23 mouse cellular contexts compared by ENCODE assay signal in genomic region chr13:49300771-49301170, GRCm38 (mm10). TPM values are rescaled to one million over a fixed set of nuclear protein-coding genes. Genes with fewer than 3 reads are reported as not detected.
DNase-seq lines count a peak whose midpoint lies in the region; TF ChIP-seq lines count a peak whose summit lies in the region.
"Had no signal": no experiment of that assay in that cellular context is flagged by ENCODE, and none has a peak within 500 bp of the region (broad histone marks: within the 10 kb centered on the region; RNA-seq: fewer than 3 reads in every experiment).

No protein-coding gene starts in this region.

- peak; percentile 89 for DNase-seq in 3T3-L1 (ENCODE audit: low read depth, low spot score)
- peak; percentile 76 for DNase-seq in Muller cell, postnatal 12 days (ENCODE audit: inconsistent ontology term)
- no peak for DNase-seq in cerebellum, adult 2 months
- no peak for DNase-seq in spleen, postnatal 10 days (ENCODE audit: low spot score in 2 of 2)
- no peak for DNase-seq in ovary, adult 18-20 months (ENCODE audit: low spot score)
- DNase-seq in right cerebral cortex, postnatal 36 days (ENCODE audit: low spot score in 2 of 2) = no peak
- DNase-seq: adrenal gland, postnatal 10 days; B cell, adult 2 months; cerebellum, adult 11-12 months; cerebellum, adult 9-11 months; cerebellum, postnatal 36 days; forebrain, postnatal 0 days; gastrocnemius, adult 2 months; gastrocnemius, postnatal 25 days; heart, adult 11 months; heart, postnatal 10 days; heart, postnatal 4 days had no signal

- H3K27ac ChIP-seq in embryonic fibroblast, embryonic 13.5 days (ENCODE audit: insufficient read depth, low read length) = peak overlapping the region; percentile 92
- H3K27ac ChIP-seq in cerebellum, adult 2 months (ENCODE audit: insufficient read depth, low read length) = no peak overlapping the region
- H3K27ac ChIP-seq: embryonic facial prominence, embryonic 13.5 days; forebrain, embryonic 13.5 days; gastrocnemius, adult 2 months; heart, embryonic 10.5 days; hindbrain, embryonic 12.5 days had no signal

- TF ChIP-seq CTCF in embryonic fibroblast, embryonic 13.5 days (IDR thresholded peaks at IDR 0.05; ENCODE audit: borderline replicate concordance, insufficient read depth, low read length) = no peak
- TF ChIP-seq CTCF in cerebellum, adult 2 months (IDR thresholded peaks at IDR 0.05; ENCODE audit: borderline replicate concordance, insufficient read depth, low read depth, low read length) = no peak

- 79% methylated on average over 1 of the region's 1 CpGs for WGBS in cerebellum, adult 2 months

- no peak overlapping the region for H3K4me3 ChIP-seq in embryonic fibroblast, embryonic 13.5 days (ENCODE audit: insufficient read depth, low read length)
- H3K4me3 ChIP-seq in cerebellum, adult 2 months (replicated peaks; ENCODE audit: insufficient read depth, low read depth, low read length) = no peak overlapping the region
- H3K4me3 ChIP-seq: embryonic facial prominence, embryonic 13.5 days; forebrain, embryonic 13.5 days; gastrocnemius, adult 2 months; heart, embryonic 10.5 days; hindbrain, embryonic 12.5 days had no signal

- H3K4me1 ChIP-seq in embryonic fibroblast, embryonic 13.5 days (ENCODE audit: control insufficient read depth, insufficient read depth, low read length) = peaks cover 17% of the 10 kb centered on the region
- no peaks in the 10 kb centered on the region; the same call in 1 of the 2 replicates for H3K4me1 ChIP-seq in cerebellum, adult 2 months (ENCODE audit: control insufficient read depth, insufficient read depth, low read length)
- H3K4me1 ChIP-seq: embryonic facial prominence, embryonic 13.5 days; forebrain, embryonic 13.5 days; heart, embryonic 10.5 days; hindbrain, embryonic 12.5 days had no signal

- no peaks in the 10 kb centered on the region for H3K27me3 ChIP-seq in cerebellum, adult 2 months (ENCODE audit: control insufficient read depth, insufficient read depth, low read length)
- H3K27me3 ChIP-seq: CH12.LX; embryonic facial prominence, embryonic 13.5 days; forebrain, embryonic 13.5 days; hindbrain, embryonic 12.5 days had no signal

- no peak for TF ChIP-seq POLR2A in embryonic fibroblast, embryonic 13.5 days (IDR thresholded peaks at IDR 0.05; ENCODE audit: low read depth, low read length)
- TF ChIP-seq POLR2A in cerebellum, adult 2 months (IDR thresholded peaks at IDR 0.05; ENCODE audit: borderline replicate concordance, insufficient read depth, low read length) = no peak

RNA-seq across cellular contexts. Expression of gene Fgd3, which starts 19.3 kb away (rescaled TPM):
- 8.5 and 24.7 TPM in 2 replicates for polyA plus RNA-seq in embryonic fibroblast, embryonic 13.5 days (2011; ENCODE audit: insufficient read length, low read depth, missing spikeins)
- 13.7 and 13.8 TPM in 2 replicates for polyA plus RNA-seq in cerebellum, adult 2 months (2012; rRNA removed)

RNA-seq across cellular contexts. Expression of gene Bicd2, which starts 40.6 kb away (rescaled TPM):
- 43.1 and 54.4 TPM in 2 replicates for polyA plus RNA-seq in embryonic fibroblast, embryonic 13.5 days (2011; ENCODE audit: insufficient read length, low read depth, missing spikeins)
- polyA plus RNA-seq in cerebellum, adult 2 months (2012; rRNA removed) = 50.6 and 50.7 TPM in 2 replicates

RNA-seq across cellular contexts. Expression of gene Susd3, which starts 52.3 kb away (rescaled TPM):
- polyA plus RNA-seq in embryonic fibroblast, embryonic 13.5 days (2011; ENCODE audit: insufficient read length, low read depth, missing spikeins) = 0.37 TPM in 1 of 2 replicates, not detected in the other
- polyA plus RNA-seq in cerebellum, adult 2 months (2012; rRNA removed) = 1.1 and 1.2 TPM in 2 replicates

Comparison
In these comparisons a context has a peak if more than half of its experiments do, and no peak if none do; other contexts are left out.
1. DNase-seq: peak in 3T3-L1 (single experiment) and Muller cell, postnatal 12 days (single experiment); none in cerebellum, adult 2 months (0 of 2), spleen, postnatal 10 days (0 of 2), ovary, adult 18-20 months (single experiment) and right cerebral cortex, postnatal 36 days (0 of 2).